Mouse (Mus musculus) hindbrain, embryonic 10.5 days (tissue): ENCODE measurements around the gene Zfp324. TPM values are rescaled to one million over a fixed set of nuclear protein-coding genes. Genes with fewer than 3 reads are reported as not detected.

Source experiments
- DNase-seq: peaks from one replicate; pipeline ENCODE4 v3.0.0-alpha.2; 2017; ENCODE audit warnings: low spot score
- H3K27ac ChIP-seq: fragments of 300-500 bp; sonication (generic); 2 replicates; pipeline ENCODE4 v1.5.1; 2016; ENCODE audit warnings: mild to moderate bottlenecking, moderate library complexity
- H3K27me3 ChIP-seq: fragments of 300-500 bp; sonication (generic); 2 replicates; pipeline ENCODE4 v1.6.1; 2016; ENCODE audit warnings: mild to moderate bottlenecking; ENCODE audit not compliant: poor library complexity, insufficient read depth, severe bottlenecking
- H3K36me3 ChIP-seq: fragments of 300-500 bp; sonication (generic); 2 replicates; pipeline ENCODE4 v1.6.1; 2016; ENCODE audit warnings: mild to moderate bottlenecking, moderate library complexity
- H3K4me1 ChIP-seq: fragments of 300-500 bp; sonication (generic); replicated peaks from 2 replicates; pipeline ENCODE4 v1.6.1; 2016; ENCODE audit warnings: mild to moderate bottlenecking
- H3K4me3 ChIP-seq: fragments of 300-500 bp; sonication (generic); 2 replicates; pipeline ENCODE4 v1.5.1; 2016; ENCODE audit warnings: mild to moderate bottlenecking, moderate library complexity
- H3K9me3 ChIP-seq: fragments of 300-500 bp; sonication (generic); 2 replicates; pipeline ENCODE4 v1.6.1; 2016; ENCODE audit warnings: mild to moderate bottlenecking, moderate library complexity
- WGBS: fragments of 180-500 bp; shearing (Covaris S2); methylation state at CpG from one replicate; pipeline ENCODE4 v1.1.7; 2016; 5-methylcytosine and 5-hydroxymethylcytosine counted together
- polyA plus RNA-seq: library from polyadenylated mRNA; unstranded; fragments of >200 nt; fragmentation: Nextera tagmentation; extraction: Ambion mirVana; gene quantifications from 2 replicates; pipeline ENCODE4 v1.2.1, GENCODE M21; 2016

Zfp324 gene
- polyA plus RNA-seq, 1 experiment from 2014 or later = 12.7 TPM

DNA sequence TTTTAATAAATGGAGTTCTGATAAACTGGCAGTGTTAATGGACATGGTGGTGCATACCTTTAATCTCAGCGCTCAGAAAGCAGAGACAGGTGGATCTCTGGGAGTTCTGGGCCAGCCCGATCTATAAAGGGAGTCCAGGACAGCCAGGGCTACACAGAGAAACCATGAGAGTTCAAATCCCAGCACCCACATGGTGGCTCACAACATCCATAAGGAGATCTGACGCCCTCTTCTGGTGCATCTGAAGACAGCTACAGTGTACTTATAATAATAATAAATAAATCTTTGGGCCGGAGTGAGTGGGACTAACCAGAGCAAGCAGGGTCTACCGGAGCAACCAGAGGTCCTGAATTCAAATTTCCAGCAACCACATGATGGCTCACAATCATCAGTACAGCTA lies 37.7 kb downstream of the Zfp324 start:
- Histone ChIP-seq H3K27ac (no peak overlapping the region), H3K27me3 (peaks cover 23% of the 10 kb centered on the region), H3K36me3 (peaks cover 37% of the 10 kb centered on the region), H3K9me3 (no peaks in the 10 kb centered on the region), H3K4me3 (no peak overlapping the region), H3K4me1 (peaks cover 15% of the 10 kb centered on the region)
- DNase-seq = no peak
- WGBS = 76% methylated on average over 5 of the region's 5 CpGs

DNA sequence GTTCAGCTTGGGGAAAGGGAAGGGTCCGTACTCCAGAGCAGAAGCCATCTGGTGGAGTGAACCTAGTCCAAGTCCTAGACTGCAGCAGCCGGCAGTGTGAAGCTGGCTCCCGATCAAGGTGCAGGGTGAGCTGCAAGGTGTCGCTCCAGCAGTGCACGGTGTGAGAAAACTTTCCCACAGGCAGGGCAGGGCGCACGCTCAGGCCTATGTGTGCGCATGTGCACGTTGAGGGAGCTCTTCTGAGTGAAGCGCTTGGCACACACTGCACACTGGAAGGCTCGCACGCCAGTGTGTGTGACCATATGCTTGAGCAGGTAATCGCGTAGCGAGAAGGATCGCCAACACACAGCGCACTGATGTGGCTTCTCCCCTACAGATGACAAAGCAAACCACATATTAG lies 40.4 kb downstream of the Zfp324 start:
- peaks cover 37% of the 10 kb centered on the region for H3K36me3 ChIP-seq
- H3K27me3 ChIP-seq = peaks cover 26% of the 10 kb centered on the region
- H3K9me3 ChIP-seq = 0 out of 2 replicates have a peak, but pooled peaks cover 3% of the 10 kb centered on the region
- H3K4me3 ChIP-seq = no peak overlapping the region
- 87% methylated on average over 17 of the region's 17 CpGs for WGBS
- no peak overlapping the region for H3K27ac ChIP-seq
- peaks cover 30% of the 10 kb centered on the region for H3K4me1 ChIP-seq
- no peak for DNase-seq

DNA sequence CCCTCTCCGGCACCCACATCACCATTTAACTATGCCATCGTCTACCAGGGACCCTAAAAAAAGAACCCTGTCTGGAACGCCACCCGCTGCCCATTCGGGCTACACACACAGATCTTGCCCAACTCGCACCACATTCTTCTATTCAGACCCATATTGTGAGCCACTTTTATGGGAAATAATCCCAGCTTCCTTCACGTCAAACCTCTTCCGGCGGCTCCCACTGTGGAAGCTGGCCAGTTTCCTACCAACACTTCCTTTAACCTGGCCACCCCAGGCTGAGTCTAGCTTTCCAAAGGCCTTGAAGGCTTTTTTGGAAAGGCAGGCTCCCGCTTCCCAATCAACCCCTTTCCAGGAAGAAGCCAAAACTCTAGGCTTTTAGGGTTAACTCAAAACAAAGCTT lies 40.9 kb downstream of the Zfp324 start:
- H3K27me3 ChIP-seq = peaks cover 26% of the 10 kb centered on the region
- DNase-seq = no peak
- peaks cover 37% of the 10 kb centered on the region for H3K36me3 ChIP-seq
- H3K27ac ChIP-seq = no peak overlapping the region
- peaks cover 30% of the 10 kb centered on the region for H3K4me1 ChIP-seq
- H3K9me3 ChIP-seq = 0 out of 2 replicates have a peak, but pooled peaks cover 3% of the 10 kb centered on the region
- H3K4me3 ChIP-seq = no peak overlapping the region
- WGBS = 86% methylated on average over 10 of the region's 10 CpGs

DNA sequence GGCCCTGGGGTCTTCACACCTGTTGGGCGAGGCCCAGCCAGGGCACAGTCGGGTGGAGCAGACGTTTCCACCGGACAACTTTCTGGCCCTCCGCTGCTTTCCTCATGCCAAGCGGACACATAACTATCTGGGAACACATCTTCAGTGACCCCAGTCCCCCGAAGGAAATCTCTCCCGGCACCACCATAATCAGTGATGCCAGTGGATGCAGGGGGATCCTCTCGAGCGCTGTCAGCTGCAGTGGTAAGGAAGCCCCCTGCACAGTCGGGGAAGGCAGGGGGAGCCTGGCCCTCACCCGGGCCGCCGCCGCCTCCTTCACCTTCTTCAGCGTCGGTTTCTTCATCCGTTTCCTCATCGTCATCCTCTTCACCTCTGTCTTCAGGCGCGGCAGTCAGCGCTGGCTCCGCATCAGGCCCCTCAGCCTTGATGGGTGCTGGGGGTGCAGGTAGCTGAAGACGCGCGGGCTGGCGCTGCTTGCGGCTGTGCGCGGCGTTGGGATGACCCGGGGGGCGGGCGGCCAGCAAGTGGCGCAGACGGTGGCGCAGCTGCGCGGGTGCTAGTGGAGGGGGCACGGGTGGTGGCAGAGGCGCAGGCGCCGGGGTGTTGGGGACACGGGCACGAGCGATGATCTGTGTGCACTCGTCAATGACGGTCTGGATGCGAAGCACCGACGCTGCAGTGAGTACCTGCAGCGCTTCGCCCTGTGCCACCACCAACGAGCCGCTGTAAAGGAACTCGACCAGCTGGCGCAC lies 41.9 kb downstream of the Zfp324 start:
- H3K4me3 ChIP-seq = peak overlapping the region; percentile 70
- 0 out of 2 replicates have a peak, but pooled peaks cover 3% of the 10 kb centered on the region for H3K9me3 ChIP-seq
- peaks cover 26% of the 10 kb centered on the region for H3K27me3 ChIP-seq
- no peak overlapping the region for H3K27ac ChIP-seq
- peaks cover 30% of the 10 kb centered on the region for H3K4me1 ChIP-seq
- DNase-seq = no peak
- 31% methylated on average over 57 of the region's 57 CpGs for WGBS
- peaks cover 37% of the 10 kb centered on the region for H3K36me3 ChIP-seq

DNA sequence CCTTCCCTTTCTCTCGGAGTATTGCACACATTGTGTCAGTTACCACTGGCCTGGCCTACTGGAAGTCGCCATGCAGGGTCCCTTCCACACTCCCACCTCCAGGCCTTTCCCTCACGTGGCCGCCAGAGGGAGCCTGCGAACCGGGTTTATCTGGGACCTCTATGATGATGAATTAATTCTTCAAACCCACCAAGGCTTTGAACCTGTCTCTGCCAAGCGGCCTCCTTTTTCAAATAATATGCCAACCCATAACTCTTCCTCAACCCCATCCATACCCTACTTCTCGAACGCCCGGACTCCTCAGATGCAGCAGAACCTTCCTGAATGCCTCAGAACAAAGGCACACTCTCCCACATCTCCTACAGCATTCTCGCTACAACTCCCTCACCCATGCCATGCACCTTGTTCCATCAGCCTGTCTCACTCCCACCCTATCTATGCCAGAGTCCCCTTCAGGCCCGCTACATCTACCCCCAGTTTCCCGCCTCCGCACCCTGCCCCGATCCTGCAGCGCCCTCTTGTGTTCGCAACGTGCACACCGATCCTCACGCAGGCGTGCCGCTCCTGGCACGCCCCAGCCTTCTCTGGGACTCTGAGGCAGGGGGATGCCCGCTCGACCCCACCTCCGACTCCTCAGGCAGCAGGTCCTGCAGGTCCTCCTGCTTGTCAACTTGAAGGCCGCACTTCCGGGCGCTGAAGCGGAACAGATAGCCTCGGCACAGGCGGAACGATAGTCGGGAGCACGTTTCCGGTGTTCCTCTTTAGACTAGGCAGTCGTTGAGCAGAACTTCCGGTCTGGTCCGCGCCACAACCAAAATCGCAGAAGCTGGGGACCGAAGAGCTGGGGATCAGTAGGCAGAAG lies 43.7 kb downstream of the Zfp324 start:
- peak overlapping the region; percentile 93 for H3K27ac ChIP-seq
- H3K27me3 ChIP-seq = peaks cover 26% of the 10 kb centered on the region
- H3K4me1 ChIP-seq = peaks cover 30% of the 10 kb centered on the region
- H3K36me3 ChIP-seq = peaks cover 35% of the 10 kb centered on the region
- peak; percentile 98 for DNase-seq
- WGBS = under 1% methylated on average over 42 of the region's 42 CpGs
- peak overlapping the region; percentile 70 for H3K4me3 ChIP-seq
- 0 out of 2 replicates have a peak, but pooled peaks cover 3% of the 10 kb centered on the region for H3K9me3 ChIP-seq

DNA sequence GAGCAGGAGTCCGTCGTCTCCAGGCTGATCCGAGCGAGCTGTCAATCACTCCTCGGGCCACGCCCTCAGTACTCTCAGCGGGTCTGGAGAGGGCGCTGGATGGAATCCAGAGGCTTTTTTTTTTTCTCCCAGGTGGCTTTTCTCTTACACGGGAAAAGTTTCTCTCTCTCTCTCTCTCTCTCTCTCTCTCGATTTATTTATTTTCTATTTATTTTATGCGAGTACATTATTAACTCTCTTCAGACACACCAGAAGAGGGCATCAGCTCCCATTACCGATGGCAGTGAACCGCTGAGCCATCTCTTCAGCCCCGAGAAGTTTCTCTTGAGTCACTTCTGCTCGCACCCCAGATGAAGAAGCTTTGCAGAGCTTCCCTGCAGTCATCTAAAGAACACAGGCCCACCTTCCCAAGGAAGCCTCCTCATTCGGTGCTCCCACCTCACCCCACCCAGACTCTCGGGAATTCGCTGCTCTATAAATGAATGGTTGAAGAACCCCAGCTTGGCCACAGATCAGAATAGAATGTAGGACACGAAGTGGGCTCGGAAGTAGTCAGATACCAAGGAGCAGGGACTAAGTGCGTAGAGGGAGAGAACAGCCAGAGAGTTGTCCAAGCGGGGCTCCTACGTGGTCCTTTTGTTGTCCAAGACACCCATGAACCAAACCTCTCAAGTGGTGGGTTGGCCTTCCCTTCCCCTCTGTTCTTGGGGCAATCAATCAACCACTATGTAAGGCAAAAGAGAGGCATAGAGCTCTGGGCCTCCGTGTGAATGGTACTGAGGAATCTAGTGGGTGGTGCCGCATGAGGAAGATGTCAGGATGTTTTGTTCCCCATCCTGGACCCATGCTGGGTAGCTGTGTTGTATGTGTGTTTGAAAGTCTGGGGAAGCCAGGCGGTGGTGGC lies 44.6 kb downstream of the Zfp324 start, which contains the start of gene Zbtb45:
Gene Zbtb45 (minus strand): TSS at position 30 of the 904 bp plus-strand sequence.
- peaks cover 30% of the 10 kb centered on the region for H3K4me1 ChIP-seq
- peak within 1 kb of the TSS; percentile 93 for H3K27ac ChIP-seq
- peaks cover 28% of the 10 kb centered on the region for H3K36me3 ChIP-seq
- peak within 1 kb of the TSS; percentile 70 for H3K4me3 ChIP-seq
- H3K27me3 ChIP-seq = peaks cover 26% of the 10 kb centered on the region
- WGBS = 11% methylated on average over 26 of the region's 26 CpGs
- DNase-seq = peak; percentile 38
- H3K9me3 ChIP-seq = 0 out of 2 replicates have a peak, but pooled peaks cover 3% of the 10 kb centered on the region

DNA sequence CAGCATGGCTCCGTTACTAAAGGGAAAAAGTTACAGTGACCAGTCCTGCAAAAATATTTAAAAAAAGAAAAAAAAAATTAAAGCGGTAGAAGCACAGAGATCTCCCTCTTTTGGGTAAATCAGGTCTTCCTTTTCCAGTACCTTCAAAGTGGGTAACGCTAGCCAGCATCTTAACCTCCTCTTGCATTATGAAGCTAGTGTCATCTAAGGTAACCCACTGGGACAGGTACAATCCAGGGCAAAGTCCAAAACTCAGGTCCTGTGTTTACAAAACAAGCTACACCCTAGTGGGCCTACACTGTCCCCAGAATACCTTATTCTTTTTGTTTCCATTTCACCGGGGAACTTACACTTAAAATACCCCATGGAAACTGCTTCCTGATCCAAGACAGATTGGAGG lies 48.0 kb downstream of the Zfp324 start:
- Histone ChIP-seq H3K4me3 (no peak overlapping the region), H3K27ac (no peak overlapping the region), H3K9me3 (0 out of 2 replicates have a peak, but pooled peaks cover 3% of the 10 kb centered on the region), H3K27me3 (peaks cover under 1% of the 10 kb centered on the region; the same call in 1 of the 2 replicates), H3K4me1 (peaks cover 17% of the 10 kb centered on the region), H3K36me3 (no peaks in the 10 kb centered on the region)
- WGBS = 63% methylated on average over 4 of the region's 4 CpGs
- no peak for DNase-seq

DNA sequence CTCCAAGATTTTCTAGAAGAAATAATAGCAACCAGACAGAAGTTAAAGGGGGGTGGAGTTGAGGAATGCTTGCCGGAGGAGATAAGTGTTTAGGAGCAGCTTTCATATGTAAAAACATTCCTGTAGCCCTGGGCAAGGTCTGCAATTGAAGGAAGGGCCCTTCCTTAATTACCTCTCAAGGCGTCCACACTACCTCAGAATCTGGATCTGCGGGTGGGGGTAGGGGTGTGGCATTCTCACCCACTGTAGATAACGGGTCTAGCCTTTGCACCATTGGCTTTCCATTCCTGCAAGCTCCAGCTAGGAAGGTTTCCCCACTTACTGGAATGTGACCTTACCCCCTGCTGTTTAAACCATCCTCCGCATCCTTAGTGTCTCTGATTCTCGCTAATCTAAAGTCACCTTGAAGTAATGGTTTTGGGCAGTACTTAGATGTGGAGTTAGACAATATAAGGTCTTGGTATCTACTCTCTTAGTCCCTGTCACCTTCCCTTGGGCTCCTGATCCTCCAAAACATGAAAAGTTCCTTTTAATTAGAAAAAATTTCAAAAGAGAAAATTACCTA lies 48.7 kb downstream of the Zfp324 start:
- Histone ChIP-seq H3K9me3 (0 out of 2 replicates have a peak, but pooled peaks cover 3% of the 10 kb centered on the region), H3K27me3 (no peaks in the 10 kb centered on the region), H3K4me3 (no peak overlapping the region), H3K4me1 (peaks cover 13% of the 10 kb centered on the region), H3K36me3 (no peaks in the 10 kb centered on the region), H3K27ac (no peak overlapping the region)
- WGBS = 33% methylated on average over 6 of the region's 6 CpGs
- no peak for DNase-seq

DNA sequence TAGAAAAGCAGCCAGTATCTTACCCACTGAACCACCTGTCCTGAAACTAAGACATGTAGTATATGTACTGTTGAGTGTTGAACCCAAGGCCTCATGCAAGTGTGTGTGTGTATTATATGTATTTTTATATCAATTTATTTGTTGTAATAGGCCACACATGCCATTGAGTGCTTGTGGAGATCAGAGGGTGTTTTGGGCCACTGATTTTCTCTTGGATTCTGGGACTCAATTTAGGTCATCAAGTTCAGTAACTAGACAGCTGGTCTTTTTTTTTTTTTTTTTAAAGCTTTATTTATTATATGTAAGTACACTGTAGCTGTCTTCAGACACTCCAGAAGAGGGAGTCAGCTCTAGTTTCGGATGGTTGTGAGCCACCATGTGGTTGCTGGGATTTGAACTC lies 49.6 kb downstream of the Zfp324 start:
- no peaks in the 10 kb centered on the region for H3K27me3 ChIP-seq
- no peak overlapping the region for H3K4me3 ChIP-seq
- peaks cover 12% of the 10 kb centered on the region for H3K4me1 ChIP-seq
- no peak overlapping the region for H3K27ac ChIP-seq
- no peaks in the 10 kb centered on the region for H3K36me3 ChIP-seq
- DNase-seq = no peak
- H3K9me3 ChIP-seq = no peaks in the 10 kb centered on the region
- 91% methylated on average over 1 of the region's 1 CpGs for WGBS

DNA sequence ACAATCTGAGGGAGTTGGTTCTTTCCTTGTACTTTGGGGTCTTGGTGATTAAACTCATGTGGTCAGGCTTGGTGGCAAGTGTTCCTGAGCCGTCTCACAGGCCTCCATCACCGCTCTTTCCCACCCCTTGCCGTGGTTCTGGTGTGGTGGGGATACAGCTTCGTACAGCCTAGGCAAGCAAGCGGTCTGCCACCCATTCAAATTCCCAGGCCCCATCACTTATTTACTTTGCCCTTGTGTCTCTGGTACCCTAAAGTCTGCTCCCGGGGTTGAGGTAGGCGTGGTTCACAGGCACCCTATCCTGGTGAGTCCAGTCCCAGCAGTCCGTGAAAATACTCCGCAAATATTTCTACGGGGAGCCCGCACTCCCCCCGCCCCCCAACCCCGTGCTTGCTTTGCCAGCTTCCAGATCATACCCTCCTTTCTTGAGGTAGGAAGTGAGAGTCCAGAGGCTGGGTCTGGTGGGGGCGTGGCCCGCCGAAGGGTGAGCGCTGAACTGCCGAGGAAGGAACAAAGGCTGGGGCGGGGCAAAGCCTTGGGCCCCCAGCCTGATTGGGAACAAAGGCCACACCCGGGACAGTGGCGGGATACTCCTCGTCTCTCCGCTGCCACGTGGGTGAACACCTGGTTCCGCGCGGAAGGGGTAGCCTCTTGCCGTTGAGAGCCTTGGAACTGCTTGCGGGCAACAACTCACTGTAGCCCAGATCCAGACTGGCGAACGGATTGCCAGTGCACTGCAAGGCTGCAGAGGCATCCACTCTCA lies 57.3 kb downstream of the Zfp324 start:
- 4% methylated on average over 31 of the region's 31 CpGs for WGBS
- DNase-seq = peak; percentile 92

More for the DNA sequence above, 57.3 kb downstream of the Zfp324 start:
- Histone ChIP-seq H3K36me3 (peaks cover 29% of the 10 kb centered on the region), H3K27me3 (no peaks in the 10 kb centered on the region), H3K9me3 (no peaks in the 10 kb centered on the region), H3K27ac (peak overlapping the region; percentile 99), H3K4me1 (peaks cover 32% of the 10 kb centered on the region), H3K4me3 (peak overlapping the region; percentile 97)
